Mouse (Mus musculus) limb, embryonic 15.5 days (tissue): ENCODE results near the gene Myh14. TPM values are rescaled to one million over a fixed set of nuclear protein-coding genes. Genes with fewer than 3 reads are reported as not detected.

Experiments
- ATAC-seq: fragments of 200-750 bp; cut with Nextera tagmentation; 2 replicates; pipeline ENCODE4 v1.8.0; 2017; ENCODE audit warnings: low read depth, moderate TSS enrichment; ENCODE audit not compliant: insufficient number of reproducible peaks, low FRiP score, low TSS enrichment
- H3K27ac ChIP-seq: fragments of 300-500 bp; sonication (generic); 2 replicates; pipeline ENCODE4 v1.5.1; 2015; ENCODE audit warnings: moderate library complexity, mild to moderate bottlenecking, inconsistent platforms
- H3K27me3 ChIP-seq: fragments of 300-500 bp; sonication (generic); 2 replicates; pipeline ENCODE4 v1.6.1; 2015; ENCODE audit warnings: inconsistent platforms
- H3K36me3 ChIP-seq: fragments of 300-500 bp; sonication (generic); 2 replicates; pipeline ENCODE4 v1.6.1; 2015; ENCODE audit warnings: inconsistent platforms
- H3K4me1 ChIP-seq: fragments of 300-500 bp; sonication (generic); 2 replicates; pipeline ENCODE4 v1.6.1; 2015; ENCODE audit warnings: inconsistent platforms
- H3K4me2 ChIP-seq: fragments of 300-500 bp; sonication (generic); 2 replicates; pipeline ENCODE4 v1.6.1; 2015; ENCODE audit warnings: mild to moderate bottlenecking, inconsistent platforms
- H3K4me3 ChIP-seq: fragments of 300-500 bp; sonication (generic); 2 replicates; pipeline ENCODE4 v1.5.1; 2015; ENCODE audit warnings: mild to moderate bottlenecking, inconsistent platforms
- H3K9ac ChIP-seq: fragments of 300-500 bp; sonication (generic); 2 replicates; pipeline ENCODE4 v1.6.1; 2015; ENCODE audit warnings: inconsistent platforms
- H3K9me3 ChIP-seq: fragments of 300-500 bp; sonication (generic); 2 replicates; pipeline ENCODE4 v1.6.1; 2016; ENCODE audit warnings: inconsistent platforms
- WGBS: fragments of 180-500 bp; shearing (Covaris S2); methylation state at CpG from one replicate; pipeline ENCODE4 v1.1.7; 2015; 5-methylcytosine and 5-hydroxymethylcytosine counted together
- polyA plus RNA-seq: library from polyadenylated mRNA; unstranded; fragments of >200 nt; fragmentation: Nextera tagmentation; extraction: Ambion mirVana; gene quantifications from 2 replicates; pipeline ENCODE4 v1.2.1, GENCODE M21; 2015

Gene Myh14
- polyA plus RNA-seq, 1 experiment from 2014 or later, result 5.4 TPM

GRCm38 (mm10) chr7:44647729-44648128 is 22.9 kb downstream of the Myh14 start:
- Histone ChIP-seq H3K4me3 (no peak overlapping the region), H3K27ac (no peak overlapping the region), H3K27me3 (peaks cover 36% of the 10 kb centered on the region), H3K36me3 (no peaks in the 10 kb centered on the region), H3K9me3 (no peaks in the 10 kb centered on the region), H3K9ac (no peak overlapping the region), H3K4me1 (0 out of 2 replicates have a peak, but pooled peaks cover 7% of the 10 kb centered on the region), H3K4me2 (no peak overlapping the region)
- no peak for ATAC-seq
- 69% methylated on average over 10 of the region's 10 CpGs for WGBS

- Histone ChIP-seq H3K4me2 (no peak overlapping the region), H3K9ac (no peak overlapping the region), H3K27me3 (peaks cover 38% of the 10 kb centered on the region), H3K4me3 (no peak overlapping the region), H3K4me1 (0 out of 2 replicates have a peak, but pooled peaks cover 7% of the 10 kb centered on the region), H3K36me3 (no peaks in the 10 kb centered on the region), H3K27ac (no peak overlapping the region), H3K9me3 (no peaks in the 10 kb centered on the region)
- ATAC-seq, result no peak
- 47% methylated on average over 7 of the region's 7 CpGs for WGBS
Measured at GRCm38 (mm10) chr7:44647042-44647724, 23.5 kb downstream of the Myh14 start.

GRCm38 (mm10) chr7:44645951-44646350 is 24.7 kb downstream of the Myh14 start:
- H3K27me3 ChIP-seq, result peaks cover 50% of the 10 kb centered on the region
- H3K9ac ChIP-seq, result no peak overlapping the region

GRCm38 (mm10) chr7:44645256-44645655 is 25.4 kb downstream of the Myh14 start:
- Histone ChIP-seq H3K4me3 (no peak overlapping the region), H3K4me2 (no peak overlapping the region), H3K9ac (no peak overlapping the region), H3K27me3 (peaks cover 57% of the 10 kb centered on the region), H3K9me3 (no peaks in the 10 kb centered on the region), H3K4me1 (0 out of 2 replicates have a peak, but pooled peaks cover 7% of the 10 kb centered on the region), H3K36me3 (no peaks in the 10 kb centered on the region), H3K27ac (no peak overlapping the region)
- no peak for ATAC-seq
- 77% methylated on average over 5 of the region's 5 CpGs for WGBS

More at GRCm38 (mm10) chr7:44645951-44646350, 24.7 kb downstream of the Myh14 start:
- 0 out of 2 replicates have a peak, but pooled peaks cover 7% of the 10 kb centered on the region for H3K4me1 ChIP-seq
- H3K27ac ChIP-seq, result no peak overlapping the region
- H3K9me3 ChIP-seq, result no peaks in the 10 kb centered on the region
- WGBS, result 24% methylated on average over 15 of the region's 15 CpGs
- H3K4me2 ChIP-seq, result no peak overlapping the region
- no peak; the same call in 1 of the 2 replicates for ATAC-seq
- no peak overlapping the region for H3K4me3 ChIP-seq
- H3K36me3 ChIP-seq, result no peaks in the 10 kb centered on the region

- no peak overlapping the region for H3K9ac ChIP-seq
Measured at GRCm38 (mm10) chr7:44641887-44642286, 28.8 kb downstream of the Myh14 start.

GRCm38 (mm10) chr7:44640843-44641605 is 29.6 kb downstream of the Myh14 start:
- ATAC-seq, result no peak
- Histone ChIP-seq H3K27me3 (peaks cover 75% of the 10 kb centered on the region), H3K4me3 (peak overlapping the region; percentile 13; the same call in 1 of the 2 replicates), H3K4me2 (no peak overlapping the region), H3K27ac (no peak overlapping the region), H3K9me3 (no peaks in the 10 kb centered on the region), H3K9ac (no peak overlapping the region), H3K4me1 (0 out of 2 replicates have a peak, but pooled peaks cover 10% of the 10 kb centered on the region), H3K36me3 (no peaks in the 10 kb centered on the region)
- 20% methylated on average over 25 of the region's 25 CpGs for WGBS

More at GRCm38 (mm10) chr7:44641887-44642286, 28.8 kb downstream of the Myh14 start:
- H3K4me3 ChIP-seq, result no peak overlapping the region
- H3K27ac ChIP-seq, result no peak overlapping the region
- H3K4me2 ChIP-seq, result no peak overlapping the region
- peaks cover 76% of the 10 kb centered on the region for H3K27me3 ChIP-seq
- ATAC-seq, result no peak
- 0 out of 2 replicates have a peak, but pooled peaks cover 11% of the 10 kb centered on the region for H3K4me1 ChIP-seq
- no peaks in the 10 kb centered on the region for H3K9me3 ChIP-seq
- H3K36me3 ChIP-seq, result no peaks in the 10 kb centered on the region
- 30% methylated on average over 8 of the region's 8 CpGs for WGBS

GRCm38 (mm10) chr7:44638663-44639062 is 32.0 kb downstream of the Myh14 start:
- peaks cover 62% of the 10 kb centered on the region for H3K27me3 ChIP-seq
- H3K27ac ChIP-seq, result no peak overlapping the region
- H3K4me3 ChIP-seq, result no peak overlapping the region
- no peak overlapping the region for H3K4me2 ChIP-seq
- no peak overlapping the region for H3K9ac ChIP-seq
- ATAC-seq, result no peak
- no peaks in the 10 kb centered on the region for H3K9me3 ChIP-seq
- no peaks in the 10 kb centered on the region for H3K36me3 ChIP-seq
- 0 out of 2 replicates have a peak, but pooled peaks cover 3% of the 10 kb centered on the region for H3K4me1 ChIP-seq
- 3% methylated on average over 16 of the region's 16 CpGs for WGBS

- Histone ChIP-seq H3K9me3 (no peaks in the 10 kb centered on the region), H3K4me3 (no peak overlapping the region), H3K27ac (no peak overlapping the region), H3K9ac (no peak overlapping the region), H3K4me1 (0 out of 2 replicates have a peak, but pooled peaks cover 3% of the 10 kb centered on the region), H3K27me3 (peaks cover 60% of the 10 kb centered on the region), H3K36me3 (no peaks in the 10 kb centered on the region), H3K4me2 (no peak overlapping the region)
- no peak for ATAC-seq
- 78% methylated on average over 9 of the region's 9 CpGs for WGBS
Measured at GRCm38 (mm10) chr7:44636684-44637083, 34.0 kb downstream of the Myh14 start.

- Histone ChIP-seq H3K27me3 (peaks cover 27% of the 10 kb centered on the region), H3K9me3 (no peaks in the 10 kb centered on the region), H3K4me1 (no peaks in the 10 kb centered on the region), H3K9ac (no peak overlapping the region), H3K4me3 (no peak overlapping the region), H3K36me3 (no peaks in the 10 kb centered on the region), H3K4me2 (no peak overlapping the region), H3K27ac (no peak overlapping the region)
- 12% methylated on average over 15 of the region's 15 CpGs for WGBS
- no peak for ATAC-seq
Measured at GRCm38 (mm10) chr7:44633407-44633806, 37.2 kb downstream of the Myh14 start.

GRCm38 (mm10) chr7:44632676-44633075 is 38.0 kb downstream of the Myh14 start:
- H3K27ac ChIP-seq, result no peak overlapping the region
- no peaks in the 10 kb centered on the region for H3K4me1 ChIP-seq
- no peak overlapping the region for H3K4me2 ChIP-seq
- no peak overlapping the region for H3K9ac ChIP-seq
- ATAC-seq, result no peak; the same call in 1 of the 2 replicates
- 28% methylated on average over 13 of the region's 13 CpGs for WGBS
- H3K36me3 ChIP-seq, result no peaks in the 10 kb centered on the region
- H3K4me3 ChIP-seq, result no peak overlapping the region
- peaks cover 22% of the 10 kb centered on the region; the same call in 1 of the 2 replicates for H3K27me3 ChIP-seq
- H3K9me3 ChIP-seq, result no peaks in the 10 kb centered on the region

- H3K4me2 ChIP-seq, result no peak overlapping the region
- H3K27ac ChIP-seq, result no peak overlapping the region
- WGBS, result 68% methylated on average over 13 of the region's 13 CpGs
- H3K9me3 ChIP-seq, result no peaks in the 10 kb centered on the region
- no peaks in the 10 kb centered on the region for H3K4me1 ChIP-seq
- ATAC-seq, result no peak; the same call in 1 of the 2 replicates
- no peaks in the 10 kb centered on the region for H3K36me3 ChIP-seq
- H3K27me3 ChIP-seq, result peaks cover 22% of the 10 kb centered on the region; the same call in 1 of the 2 replicates
- H3K9ac ChIP-seq, result no peak overlapping the region
- H3K4me3 ChIP-seq, result no peak overlapping the region
Measured at GRCm38 (mm10) chr7:44630437-44630836, 40.2 kb downstream of the Myh14 start.
